Mouse (Mus musculus): ENCODE measurements at regions not wholly inside any gene's neighbourhood (a gene's known extent, or its start where the extent isn't known, plus 50 kb on each side); places are given as distances from the start of the nearest gene placed in this dataset.

GRCm38 (mm10) chr4:7341159-7341558 lies 897.7 kb downstream of the Car8 start:
- Histone ChIP-seq H3K4me3 (replicated peaks) (no peak overlapping the region), H3K9me3 (no peaks in the 10 kb centered on the region), H3K4me1 (replicated peaks) (no peaks in the 10 kb centered on the region), H3K36me3 (no peaks in the 10 kb centered on the region), H3K9ac (no peak overlapping the region), H3K27me3 (replicated peaks) (no peaks in the 10 kb centered on the region), H3K27ac (no peak overlapping the region), H3K4me2 (replicated peaks) (no peak overlapping the region)
- ATAC-seq: no peak
- 92% methylated on average over 1 of the region's 1 CpGs for WGBS

- H3K4me2 ChIP-seq (replicated peaks): no peak overlapping the region
- H3K9ac ChIP-seq: no peak overlapping the region
- peak; percentile 48 for ATAC-seq
- no peaks in the 10 kb centered on the region for H3K4me1 ChIP-seq (replicated peaks)
- no peaks in the 10 kb centered on the region for H3K9me3 ChIP-seq
- H3K27me3 ChIP-seq (replicated peaks): no peaks in the 10 kb centered on the region
- WGBS: 53% methylated on average over 4 of the region's 4 CpGs
- H3K4me3 ChIP-seq (replicated peaks): no peak overlapping the region
- no peak overlapping the region for H3K27ac ChIP-seq
- H3K36me3 ChIP-seq: no peaks in the 10 kb centered on the region
Observed at GRCm38 (mm10) chr4:7314261-7314660, 924.6 kb downstream of the Car8 start.

GRCm38 (mm10) chr4:7313219-7313618 lies 925.6 kb downstream of the Car8 start:
- H3K4me3 ChIP-seq (replicated peaks): no peak overlapping the region
- WGBS: 65% methylated on average over 2 of the region's 2 CpGs

GRCm38 (mm10) chr4:7312160-7312559 lies 926.7 kb downstream of the Car8 start:
- H3K36me3 ChIP-seq: no peaks in the 10 kb centered on the region
- H3K4me3 ChIP-seq (replicated peaks): no peak overlapping the region
- no peak overlapping the region for H3K27ac ChIP-seq
- ATAC-seq: peak; percentile 81
- no peaks in the 10 kb centered on the region for H3K27me3 ChIP-seq (replicated peaks)
- H3K9ac ChIP-seq: no peak overlapping the region
- H3K4me1 ChIP-seq (replicated peaks): no peaks in the 10 kb centered on the region
- WGBS: 74% methylated on average over 1 of the region's 1 CpGs
- no peaks in the 10 kb centered on the region for H3K9me3 ChIP-seq
- no peak overlapping the region for H3K4me2 ChIP-seq (replicated peaks)

More at GRCm38 (mm10) chr4:7313219-7313618, 925.6 kb downstream of the Car8 start:
- Histone ChIP-seq H3K27me3 (replicated peaks) (no peaks in the 10 kb centered on the region), H3K9ac (no peak overlapping the region), H3K27ac (no peak overlapping the region), H3K4me2 (replicated peaks) (no peak overlapping the region), H3K4me1 (replicated peaks) (no peaks in the 10 kb centered on the region), H3K36me3 (no peaks in the 10 kb centered on the region), H3K9me3 (no peaks in the 10 kb centered on the region)
- ATAC-seq: 0 out of 2 replicates have a peak, but pooled peaks have one; percentile 21

- 78% methylated on average over 4 of the region's 4 CpGs for WGBS
- H3K4me2 ChIP-seq (replicated peaks): no peak overlapping the region
- H3K27me3 ChIP-seq (replicated peaks): no peaks in the 10 kb centered on the region
- no peaks in the 10 kb centered on the region for H3K36me3 ChIP-seq
- no peak overlapping the region for H3K9ac ChIP-seq
- H3K27ac ChIP-seq: no peak overlapping the region
- no peaks in the 10 kb centered on the region for H3K9me3 ChIP-seq
- no peak overlapping the region for H3K4me3 ChIP-seq (replicated peaks)
- no peak for ATAC-seq
- H3K4me1 ChIP-seq (replicated peaks): no peaks in the 10 kb centered on the region
Observed at GRCm38 (mm10) chr4:7269047-7269446, 969.8 kb downstream of the Car8 start.

GRCm38 (mm10) chr4:7256486-7256885 lies 982.4 kb downstream of the Car8 start:
- WGBS: 73% methylated on average over 2 of the region's 2 CpGs

GRCm38 (mm10) chr4:7253616-7254015 lies 985.2 kb downstream of the Car8 start:
- Histone ChIP-seq H3K27ac (no peak overlapping the region), H3K4me1 (replicated peaks) (no peaks in the 10 kb centered on the region), H3K9me3 (no peaks in the 10 kb centered on the region), H3K27me3 (replicated peaks) (no peaks in the 10 kb centered on the region), H3K9ac (no peak overlapping the region), H3K36me3 (no peaks in the 10 kb centered on the region), H3K4me2 (replicated peaks) (no peak overlapping the region), H3K4me3 (replicated peaks) (no peak overlapping the region)
- ATAC-seq: no peak
- WGBS: 66% methylated on average over 2 of the region's 2 CpGs

More at GRCm38 (mm10) chr4:7256486-7256885, 982.4 kb downstream of the Car8 start:
- ATAC-seq: no peak
- no peaks in the 10 kb centered on the region for H3K36me3 ChIP-seq
- H3K27me3 ChIP-seq (replicated peaks): no peaks in the 10 kb centered on the region
- H3K4me2 ChIP-seq (replicated peaks): no peak overlapping the region
- no peak overlapping the region for H3K4me3 ChIP-seq (replicated peaks)
- H3K27ac ChIP-seq: no peak overlapping the region
- no peaks in the 10 kb centered on the region for H3K4me1 ChIP-seq (replicated peaks)
- no peaks in the 10 kb centered on the region for H3K9me3 ChIP-seq
- no peak overlapping the region for H3K9ac ChIP-seq

- Histone ChIP-seq H3K4me1 (replicated peaks) (no peaks in the 10 kb centered on the region), H3K9me3 (no peaks in the 10 kb centered on the region), H3K36me3 (no peaks in the 10 kb centered on the region), H3K4me3 (replicated peaks) (no peak overlapping the region), H3K9ac (no peak overlapping the region), H3K27me3 (replicated peaks) (no peaks in the 10 kb centered on the region), H3K4me2 (replicated peaks) (no peak overlapping the region), H3K27ac (no peak overlapping the region)
- no peak for ATAC-seq
- 79% methylated on average over 2 of the region's 2 CpGs for WGBS
Observed at GRCm38 (mm10) chr4:7251641-7252040, 987.2 kb downstream of the Car8 start.

- Histone ChIP-seq H3K27ac (no peak overlapping the region), H3K4me3 (replicated peaks) (no peak overlapping the region), H3K4me2 (replicated peaks) (no peak overlapping the region), H3K36me3 (no peaks in the 10 kb centered on the region), H3K27me3 (replicated peaks) (no peaks in the 10 kb centered on the region), H3K9me3 (no peaks in the 10 kb centered on the region), H3K9ac (no peak overlapping the region), H3K4me1 (replicated peaks) (no peaks in the 10 kb centered on the region)
- no peak for ATAC-seq
- 92% methylated on average over 4 of the region's 4 CpGs for WGBS
Observed at GRCm38 (mm10) chr4:7247816-7248215, 991.0 kb downstream of the Car8 start.

GRCm38 (mm10) chr4:7247244-7247643 lies 991.6 kb downstream of the Car8 start:
- Histone ChIP-seq H3K4me2 (replicated peaks) (no peak overlapping the region), H3K36me3 (no peaks in the 10 kb centered on the region), H3K9ac (no peak overlapping the region), H3K27me3 (replicated peaks) (no peaks in the 10 kb centered on the region), H3K4me3 (replicated peaks) (no peak overlapping the region), H3K27ac (no peak overlapping the region), H3K9me3 (no peaks in the 10 kb centered on the region), H3K4me1 (replicated peaks) (no peaks in the 10 kb centered on the region)
- 69% methylated on average over 4 of the region's 4 CpGs for WGBS
- no peak for ATAC-seq

GRCm38 (mm10) chr4:7246828-7247227 lies 992.0 kb downstream of the Car8 start:
- no peak overlapping the region for H3K27ac ChIP-seq
- no peaks in the 10 kb centered on the region for H3K4me1 ChIP-seq (replicated peaks)
- no peak for ATAC-seq
- 86% methylated on average over 4 of the region's 4 CpGs for WGBS
- H3K9me3 ChIP-seq: no peaks in the 10 kb centered on the region
- no peak overlapping the region for H3K4me3 ChIP-seq (replicated peaks)
- H3K27me3 ChIP-seq (replicated peaks): no peaks in the 10 kb centered on the region
- H3K4me2 ChIP-seq (replicated peaks): no peak overlapping the region
- no peaks in the 10 kb centered on the region for H3K36me3 ChIP-seq
- no peak overlapping the region for H3K9ac ChIP-seq

GRCm38 (mm10) chr4:7245653-7246052 lies 993.2 kb downstream of the Car8 start:
- no peaks in the 10 kb centered on the region for H3K4me1 ChIP-seq (replicated peaks)
- H3K27ac ChIP-seq: no peak overlapping the region
- ATAC-seq: no peak
- H3K4me3 ChIP-seq (replicated peaks): no peak overlapping the region
- no peak overlapping the region for H3K9ac ChIP-seq
- WGBS: 91% methylated on average over 2 of the region's 2 CpGs
- H3K36me3 ChIP-seq: no peaks in the 10 kb centered on the region
- no peaks in the 10 kb centered on the region for H3K9me3 ChIP-seq
- H3K4me2 ChIP-seq (replicated peaks): no peak overlapping the region
- no peaks in the 10 kb centered on the region for H3K27me3 ChIP-seq (replicated peaks)

- H3K9me3 ChIP-seq: no peaks in the 10 kb centered on the region
- H3K27me3 ChIP-seq (replicated peaks): no peaks in the 10 kb centered on the region
- H3K9ac ChIP-seq: no peak overlapping the region
- H3K4me1 ChIP-seq (replicated peaks): no peaks in the 10 kb centered on the region
- no peak overlapping the region for H3K27ac ChIP-seq
- no peak for ATAC-seq
- 88% methylated on average over 3 of the region's 3 CpGs for WGBS
- H3K4me3 ChIP-seq (replicated peaks): no peak overlapping the region
- no peaks in the 10 kb centered on the region for H3K36me3 ChIP-seq
- no peak overlapping the region for H3K4me2 ChIP-seq (replicated peaks)
Observed at GRCm38 (mm10) chr4:7237848-7238247, 1001.0 kb downstream of the Car8 start.
